Mouse (Mus musculus) heart, postnatal 0 days (tissue): ENCODE measurements around the gene Rps26.
"Not testable (repeated sequence)": the region's sequence is repeated elsewhere in the genome, so short reads cannot be mapped to it uniquely, and the experiment has no call there.

ENCODE experiments used
- CTCF ChIP-seq: IDR thresholded peaks from 2 replicates; pipeline ENCODE4 v1.5.1; 2016; ENCODE audit warnings: antibody characterized with exemption, control low read depth, low read depth
- EP300 ChIP-seq: IDR thresholded peaks from 2 replicates; pipeline ENCODE4 v1.6.1; 2016; ENCODE audit warnings: antibody characterized with exemption, low read depth

- TF ChIP-seq CTCF, EP300: not testable (repeated sequence)
Observed at GRCm38 (mm10) chr10:128615798-128616448, 10.6 kb downstream of the Rps26 start.
